Mouse (Mus musculus): ENCODE results near the gene Stk32b. TPM values are rescaled to one million over a fixed set of nuclear protein-coding genes. Genes with fewer than 3 reads are reported as not detected.
A peak's percentile ranks its signal among the peaks of the same experiment; 100 is the strongest.

Gene Stk32b
- polyA plus RNA-seq, 1 experiment = 66.6 TPM

DNA sequence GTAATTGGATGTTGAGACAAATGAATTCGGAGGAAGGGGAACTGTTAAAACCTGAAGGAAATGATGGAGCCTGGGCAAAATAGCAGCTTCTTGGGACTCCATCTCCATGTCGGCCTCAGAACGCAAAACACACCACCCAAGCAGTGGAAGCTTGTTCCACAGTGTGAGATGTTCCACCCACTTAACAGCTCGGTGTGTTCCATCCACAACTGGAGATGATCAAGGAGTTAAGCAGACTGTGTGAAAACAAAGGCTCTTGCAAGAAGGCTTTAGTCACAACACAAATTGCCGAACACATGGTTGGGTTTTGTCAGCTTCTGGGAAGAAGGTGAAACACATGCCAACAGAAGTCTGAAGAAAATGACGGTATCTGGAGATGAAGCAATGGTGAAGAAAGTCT, 59.2 kb downstream of the Stk32b start:
- no peak for DNase-seq (ENCODE audit: low read depth)
- TF ChIP-seq POLR2A (IDR thresholded peaks at IDR 0.05; ENCODE audit: borderline replicate concordance, extremely low read depth, insufficient read depth, insufficient read length, poor library complexity, severe bottlenecking) (no peak), CTCF (IDR thresholded peaks at IDR 0.05; ENCODE audit: borderline replicate concordance, extremely low read depth, insufficient read depth, insufficient read length) (no peak)

DNA sequence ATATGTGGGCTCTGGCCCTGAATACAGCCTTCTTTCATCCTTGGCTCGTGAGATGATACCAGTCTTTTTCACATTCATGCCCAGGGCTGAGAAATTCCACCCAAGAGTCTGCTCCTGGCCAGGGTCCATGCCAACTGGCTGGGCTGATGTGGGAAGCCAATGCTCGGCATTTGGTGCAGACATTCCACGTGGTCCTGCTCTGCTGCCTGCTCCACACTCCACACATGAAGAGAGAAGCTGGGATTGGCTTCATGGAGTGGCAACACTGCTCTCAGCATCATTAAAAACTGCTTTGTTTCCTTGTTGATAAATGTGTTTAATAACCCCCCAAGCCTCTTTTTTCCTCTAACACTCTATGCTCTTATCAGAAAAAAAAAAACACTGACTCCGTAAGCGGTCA, 61.8 kb downstream of the Stk32b start:
- DNase-seq (ENCODE audit: low read depth) = no peak
- no peak for TF ChIP-seq CTCF (IDR thresholded peaks at IDR 0.05; ENCODE audit: borderline replicate concordance, extremely low read depth, insufficient read depth, insufficient read length)
- no peak for TF ChIP-seq POLR2A (IDR thresholded peaks at IDR 0.05; ENCODE audit: borderline replicate concordance, extremely low read depth, insufficient read depth, insufficient read length, poor library complexity, severe bottlenecking)

DNA sequence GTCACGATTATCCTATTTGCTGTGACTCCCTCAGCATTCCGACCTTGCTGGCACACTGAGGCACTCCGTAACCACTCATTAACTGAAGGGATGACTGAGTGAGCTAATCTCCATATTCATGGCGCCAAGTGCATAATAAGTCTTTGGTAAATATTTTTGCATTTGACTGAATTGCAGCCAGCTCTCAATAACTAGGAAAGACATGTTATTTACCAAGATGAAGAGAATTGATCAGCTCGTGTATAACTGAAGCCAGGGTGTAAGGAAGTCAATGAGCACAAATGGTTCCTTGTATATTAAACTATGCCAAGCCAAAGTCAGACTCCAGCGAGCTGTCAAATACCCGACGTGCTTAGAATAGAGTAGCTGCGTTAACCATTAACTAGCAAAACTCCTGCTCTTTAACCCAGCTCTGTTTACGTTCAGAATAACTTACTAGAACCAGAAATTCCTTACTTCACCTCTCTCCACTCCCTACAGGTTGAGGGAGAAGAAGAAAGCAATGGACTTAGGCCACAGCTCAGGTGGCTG, 66.2 kb downstream of the Stk32b start:
- TF ChIP-seq CTCF (IDR thresholded peaks at IDR 0.05; ENCODE audit: borderline replicate concordance, extremely low read depth, insufficient read depth, insufficient read length) (no peak), POLR2A (IDR thresholded peaks at IDR 0.05; ENCODE audit: borderline replicate concordance, extremely low read depth, insufficient read depth, insufficient read length, poor library complexity, severe bottlenecking) (no peak)
- DNase-seq (ENCODE audit: low read depth) = peak; percentile 78

DNA sequence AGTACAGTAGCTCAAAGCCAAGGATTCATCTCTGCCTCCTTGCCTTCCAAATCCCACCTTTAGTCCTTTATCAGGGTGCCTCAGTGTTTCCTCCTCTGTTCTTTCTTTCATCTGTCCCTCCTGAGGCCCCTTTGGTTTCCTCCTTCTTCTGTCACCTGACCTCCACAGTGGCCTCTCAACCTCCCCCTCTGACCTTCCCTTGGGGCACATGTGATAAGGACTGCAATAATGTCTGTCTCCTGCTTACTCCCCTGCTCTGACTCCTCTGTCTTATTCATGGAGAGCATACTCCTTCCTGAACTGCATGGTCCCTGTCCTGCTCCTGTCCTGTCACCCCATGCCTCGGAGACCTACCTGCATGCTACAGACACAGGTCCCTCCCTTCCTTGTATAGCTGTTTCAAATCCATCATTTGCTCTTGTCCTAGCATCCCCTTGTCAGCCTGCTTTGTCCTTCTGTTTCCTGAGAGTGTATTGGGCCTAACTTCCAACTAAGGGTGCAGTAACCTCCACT, 66.8 kb downstream of the Stk32b start:
- no peak for DNase-seq (ENCODE audit: low read depth)
- no peak for TF ChIP-seq POLR2A (IDR thresholded peaks at IDR 0.05; ENCODE audit: borderline replicate concordance, extremely low read depth, insufficient read depth, insufficient read length, poor library complexity, severe bottlenecking)
- no peak for TF ChIP-seq CTCF (IDR thresholded peaks at IDR 0.05; ENCODE audit: borderline replicate concordance, extremely low read depth, insufficient read depth, insufficient read length)

DNA sequence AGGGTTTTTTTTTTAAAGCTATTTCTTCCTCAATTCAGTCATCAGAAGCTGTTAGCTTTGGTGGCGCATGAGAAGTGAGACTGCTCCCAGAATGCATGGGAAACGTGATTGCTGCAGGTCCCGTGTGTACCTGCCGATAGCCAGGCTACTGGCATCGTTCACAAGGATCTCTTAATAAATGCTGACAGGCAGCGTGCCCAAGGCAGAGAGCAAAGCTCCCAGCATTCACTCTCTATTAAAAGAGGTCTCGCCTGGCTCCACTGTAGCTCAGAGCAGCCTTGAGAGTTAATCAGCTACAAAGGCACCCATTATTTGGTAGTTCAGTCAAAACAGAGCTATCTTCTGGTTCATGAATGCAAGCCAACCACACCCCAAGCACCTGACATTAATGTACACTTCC, 72.9 kb downstream of the Stk32b start:
- no peak for TF ChIP-seq CTCF (IDR thresholded peaks at IDR 0.05; ENCODE audit: borderline replicate concordance, extremely low read depth, insufficient read depth, insufficient read length)
- TF ChIP-seq POLR2A (IDR thresholded peaks at IDR 0.05; ENCODE audit: borderline replicate concordance, extremely low read depth, insufficient read depth, insufficient read length, poor library complexity, severe bottlenecking) = no peak
- peak; percentile 61 for DNase-seq (ENCODE audit: low read depth)

DNA sequence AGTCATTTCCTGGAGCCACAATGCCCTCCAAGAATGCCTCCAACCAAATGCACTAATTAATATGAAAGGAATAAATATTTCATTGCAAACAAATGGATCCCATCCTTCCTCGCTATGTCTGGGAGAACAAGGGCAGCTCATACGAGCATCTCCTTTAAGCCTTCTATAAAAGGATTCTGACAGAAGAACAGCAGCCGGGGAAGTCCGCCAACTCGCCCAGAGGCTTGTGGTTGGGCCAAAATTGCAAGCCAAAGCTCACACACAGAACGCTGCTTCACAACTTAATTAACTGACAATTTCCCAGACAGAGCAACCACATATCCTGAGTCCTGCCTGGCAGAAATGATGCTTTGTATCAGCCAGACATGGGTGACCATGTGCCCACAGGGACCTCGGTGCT, 74.5 kb downstream of the Stk32b start:
- DNase-seq (ENCODE audit: low read depth) = peak; percentile 82
- TF ChIP-seq CTCF (IDR thresholded peaks at IDR 0.05; ENCODE audit: borderline replicate concordance, extremely low read depth, insufficient read depth, insufficient read length) = no peak
- TF ChIP-seq POLR2A (IDR thresholded peaks at IDR 0.05; ENCODE audit: borderline replicate concordance, extremely low read depth, insufficient read depth, insufficient read length, poor library complexity, severe bottlenecking) = no peak

DNA sequence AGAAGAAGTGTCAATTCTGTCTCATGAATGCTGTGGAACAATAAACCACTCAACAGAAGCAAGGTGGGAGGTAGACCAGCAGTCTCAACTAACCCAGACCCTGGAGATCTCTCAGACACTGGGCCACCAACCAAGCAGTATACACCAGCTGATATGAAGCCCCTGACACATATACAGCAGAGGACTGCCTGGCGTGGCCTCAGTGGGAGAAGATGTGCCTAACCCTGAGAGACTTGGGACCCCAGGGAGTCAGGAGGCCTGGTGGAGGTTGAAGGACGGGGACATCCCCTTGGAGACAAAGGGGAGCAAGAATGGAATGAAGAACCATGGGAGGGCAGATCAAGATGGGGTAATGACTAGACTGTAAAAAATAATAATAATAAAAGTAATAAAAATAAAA, 82.2 kb downstream of the Stk32b start:
- TF ChIP-seq POLR2A (IDR thresholded peaks at IDR 0.05; ENCODE audit: borderline replicate concordance, extremely low read depth, insufficient read depth, insufficient read length, poor library complexity, severe bottlenecking) (no peak), CTCF (IDR thresholded peaks at IDR 0.05; ENCODE audit: borderline replicate concordance, extremely low read depth, insufficient read depth, insufficient read length) (no peak)

DNA sequence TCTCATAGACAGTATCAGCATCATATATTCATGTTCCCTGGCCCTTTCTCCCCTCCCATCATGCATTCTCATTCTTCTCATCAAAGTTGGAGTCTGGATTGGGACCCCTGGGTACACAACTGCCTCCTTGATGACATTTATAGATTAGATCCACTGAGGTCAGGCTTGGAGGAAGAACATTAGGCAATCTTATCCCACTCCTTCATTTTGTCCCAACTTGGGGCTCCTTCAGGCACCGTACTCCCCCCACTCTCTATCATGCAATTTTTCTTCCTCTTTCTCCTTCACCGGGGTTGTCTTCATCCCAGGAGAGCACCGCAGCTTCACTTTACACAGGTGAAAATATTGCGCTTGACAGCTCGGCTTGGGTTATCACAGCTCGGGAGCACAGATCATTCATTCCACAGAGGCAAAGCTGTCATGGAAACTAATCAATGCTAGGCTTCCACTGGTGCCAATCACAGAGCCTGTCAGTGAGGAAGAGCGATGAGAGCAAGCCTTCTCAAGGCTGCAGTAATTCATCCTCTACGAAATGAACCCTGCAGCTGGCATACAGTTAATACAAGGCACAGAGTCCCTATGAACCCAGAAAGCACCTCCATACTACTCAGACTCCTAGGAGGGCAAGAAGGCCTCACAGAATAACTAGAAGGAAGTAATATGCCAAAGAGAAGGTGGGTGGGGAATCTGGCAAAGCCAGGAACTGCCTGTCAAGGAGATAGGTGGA, 89.4 kb downstream of the Stk32b start:
- DNase-seq (ENCODE audit: low read depth) = peak; percentile 28
- TF ChIP-seq CTCF (IDR thresholded peaks at IDR 0.05; ENCODE audit: borderline replicate concordance, extremely low read depth, insufficient read depth, insufficient read length) = no peak
- no peak for TF ChIP-seq POLR2A (IDR thresholded peaks at IDR 0.05; ENCODE audit: borderline replicate concordance, extremely low read depth, insufficient read depth, insufficient read length, poor library complexity, severe bottlenecking)

More for the DNA sequence above, 82.2 kb downstream of the Stk32b start:
- DNase-seq (ENCODE audit: low read depth) = no peak

DNA sequence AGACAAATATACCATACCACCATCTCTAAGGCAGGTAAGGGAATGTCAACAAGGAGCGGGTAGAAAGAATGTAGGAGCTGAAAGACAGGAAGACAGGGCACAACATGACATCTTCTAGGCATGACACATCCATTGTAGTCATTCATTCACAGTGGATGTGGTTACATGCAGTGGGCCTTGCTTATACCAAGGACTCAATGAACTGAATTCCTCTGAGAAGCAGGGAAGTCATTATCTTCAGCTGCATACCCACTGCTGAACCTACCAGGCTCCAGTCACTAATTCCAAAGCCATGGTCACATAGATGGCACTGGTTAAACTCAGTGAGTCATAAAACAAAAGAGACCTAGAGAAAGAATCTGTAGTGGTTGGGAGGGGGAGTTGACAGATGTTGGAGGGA, 105.1 kb downstream of the Stk32b start:
- no peak for TF ChIP-seq CTCF (IDR thresholded peaks at IDR 0.05; ENCODE audit: borderline replicate concordance, extremely low read depth, insufficient read depth, insufficient read length)
- no peak for TF ChIP-seq POLR2A (IDR thresholded peaks at IDR 0.05; ENCODE audit: borderline replicate concordance, extremely low read depth, insufficient read depth, insufficient read length, poor library complexity, severe bottlenecking)
- no peak for DNase-seq (ENCODE audit: low read depth)

DNA sequence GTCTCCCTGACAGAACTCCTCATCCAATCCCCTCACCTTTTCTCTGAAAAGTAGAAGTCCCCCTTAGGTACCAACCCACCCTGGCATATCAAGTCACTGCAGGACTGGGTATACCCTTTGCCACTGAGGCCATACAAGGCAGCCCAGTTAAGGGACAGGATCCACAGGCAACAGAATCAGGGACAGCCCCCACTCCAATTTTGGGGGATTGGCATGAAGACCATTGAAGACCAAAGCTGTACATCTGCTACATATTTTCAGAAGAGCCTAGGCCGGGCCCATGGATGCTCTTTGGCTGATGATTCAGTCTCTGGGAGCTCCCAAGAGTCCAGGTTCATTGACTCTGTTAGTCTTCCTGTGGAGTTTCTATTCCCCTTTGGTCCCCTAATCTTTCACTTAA, 117.4 kb downstream of the Stk32b start:
- TF ChIP-seq CTCF (IDR thresholded peaks at IDR 0.05; ENCODE audit: borderline replicate concordance, extremely low read depth, insufficient read depth, insufficient read length) (no peak), POLR2A (IDR thresholded peaks at IDR 0.05; ENCODE audit: borderline replicate concordance, extremely low read depth, insufficient read depth, insufficient read length, poor library complexity, severe bottlenecking) (no peak)
- DNase-seq (ENCODE audit: low read depth) = no peak

DNA sequence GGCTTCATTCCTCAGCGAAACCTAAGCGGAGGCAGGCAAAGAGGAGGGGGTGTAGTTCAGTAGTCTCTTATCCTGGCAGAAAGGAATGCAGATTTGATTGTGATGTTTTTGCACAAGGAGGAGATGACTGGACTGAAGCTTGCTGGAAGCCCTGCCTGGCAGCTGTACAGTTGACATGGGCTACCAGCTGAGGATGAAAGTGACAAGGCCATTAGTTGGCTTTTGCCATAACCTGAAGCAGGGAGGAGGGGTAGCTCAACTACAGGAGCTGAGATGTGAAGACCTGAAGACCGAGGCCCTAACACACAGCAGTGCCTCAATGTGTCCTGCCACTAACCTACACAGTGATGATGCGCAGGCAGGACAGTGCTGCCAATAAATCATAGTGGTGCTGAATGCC, 118.7 kb downstream of the Stk32b start:
- DNase-seq (ENCODE audit: low read depth) = no peak
- TF ChIP-seq POLR2A (IDR thresholded peaks at IDR 0.05; ENCODE audit: borderline replicate concordance, extremely low read depth, insufficient read depth, insufficient read length, poor library complexity, severe bottlenecking) = no peak
- TF ChIP-seq CTCF (IDR thresholded peaks at IDR 0.05; ENCODE audit: borderline replicate concordance, extremely low read depth, insufficient read depth, insufficient read length) = no peak

DNA sequence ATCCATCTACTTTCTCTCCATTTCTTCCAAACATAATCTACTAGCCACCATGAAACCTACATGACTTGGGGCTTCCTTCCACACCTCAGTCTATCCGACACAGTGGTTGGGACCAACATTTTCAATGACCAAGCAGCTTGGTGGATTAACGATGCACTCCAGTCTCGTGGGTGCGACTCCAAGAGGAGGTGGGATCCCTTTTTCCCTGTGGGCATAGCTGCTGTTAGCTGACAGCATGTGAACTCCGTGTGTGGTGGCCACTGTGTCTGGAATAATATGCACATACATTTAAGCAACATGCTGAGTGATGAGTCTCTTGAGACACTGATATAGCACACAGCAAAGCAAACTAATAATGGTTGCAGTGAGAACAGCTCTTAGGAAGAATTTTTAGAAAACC, 124.6 kb downstream of the Stk32b start:
- TF ChIP-seq POLR2A (IDR thresholded peaks at IDR 0.05; ENCODE audit: borderline replicate concordance, extremely low read depth, insufficient read depth, insufficient read length, poor library complexity, severe bottlenecking) = no peak
- no peak for TF ChIP-seq CTCF (IDR thresholded peaks at IDR 0.05; ENCODE audit: borderline replicate concordance, extremely low read depth, insufficient read depth, insufficient read length)
- DNase-seq (ENCODE audit: low read depth) = no peak

All from brain, embryonic 14.5 days (tissue).